Mouse (Mus musculus) kidney, embryonic 15.5 days (tissue): ENCODE data around the gene Dnajc30. TPM values are rescaled to one million over a fixed set of nuclear protein-coding genes. Genes with fewer than 3 reads are reported as not detected.

ENCODE experiments used
- polyA plus RNA-seq: library from polyadenylated mRNA; unstranded; fragments of >200 nt; fragmentation: Nextera tagmentation; extraction: Ambion mirVana; gene quantifications from 2 replicates; pipeline ENCODE4 v1.2.1, GENCODE M21; 2015

Gene Dnajc30
- polyA plus RNA-seq, 1 experiment from 2014 or later, result 36.7 TPM

Other genes with a start within 250 kb of the Dnajc30 start
- gene Tmem270, start 157.5 kb upstream of the Dnajc30 start, polyA plus RNA-seq, result not detected in 2 replicates
- 2.0 and 5.1 TPM in 2 replicates for gene Cldn13, start 148.7 kb upstream of the Dnajc30 start, polyA plus RNA-seq
- gene Mettl27, start 131.8 kb upstream of the Dnajc30 start, polyA plus RNA-seq, result 23.3 and 26.1 TPM in 2 replicates
- 39.3 and 45.6 TPM in 2 replicates for gene Cldn4, start 117.3 kb upstream of the Dnajc30 start, polyA plus RNA-seq
- gene Cldn3, start 78.0 kb upstream of the Dnajc30 start, polyA plus RNA-seq, result 52.9 and 56.3 TPM in 2 replicates
- 69.1 and 71.6 TPM in 2 replicates for gene Abhd11, start 55.0 kb upstream of the Dnajc30 start, polyA plus RNA-seq
- gene Stx1a, start 40.7 kb upstream of the Dnajc30 start, polyA plus RNA-seq, result 12.1 and 13.8 TPM in 2 replicates
- 121 and 137 TPM in 2 replicates for gene Bud23, start 757 bp downstream of the Dnajc30 start, polyA plus RNA-seq
- 9.2 and 10.9 TPM in 2 replicates for gene Vps37d, start 14.1 kb downstream of the Dnajc30 start, polyA plus RNA-seq
- 7.3 and 7.4 TPM in 2 replicates for gene Mlxipl, start 25.7 kb downstream of the Dnajc30 start, polyA plus RNA-seq
- 25.5 and 26.8 TPM in 2 replicates for gene Tbl2, start 85.5 kb downstream of the Dnajc30 start, polyA plus RNA-seq
- gene Bcl7b, start 104.1 kb downstream of the Dnajc30 start, polyA plus RNA-seq, result 52.9 and 53.2 TPM in 2 replicates
- 40.4 and 42.3 TPM in 2 replicates for gene Baz1b, start 123.1 kb downstream of the Dnajc30 start, polyA plus RNA-seq
- 1.7 and 2.0 TPM in 2 replicates for gene Fzd9, start 187.0 kb downstream of the Dnajc30 start, polyA plus RNA-seq